Mouse (Mus musculus) heart, adult 2 months (tissue): ENCODE data around the gene Gpr142.

ENCODE experiments used
- CTCF ChIP-seq: fragments of 200-600 bp; IDR thresholded peaks from 2 replicates; pipeline ENCODE4 v1.8.1; 2022; ENCODE audit warnings: antibody characterized with exemption, mild to moderate bottlenecking, moderate library complexity
- POLR2A ChIP-seq: fragments of 200-500 bp; IDR thresholded peaks from 2 replicates; pipeline ENCODE4 v1.6.1; 2011; ENCODE audit warnings: mild to moderate bottlenecking, low read depth, low read length, control low read depth; ENCODE audit not compliant: insufficient read depth

DNA sequence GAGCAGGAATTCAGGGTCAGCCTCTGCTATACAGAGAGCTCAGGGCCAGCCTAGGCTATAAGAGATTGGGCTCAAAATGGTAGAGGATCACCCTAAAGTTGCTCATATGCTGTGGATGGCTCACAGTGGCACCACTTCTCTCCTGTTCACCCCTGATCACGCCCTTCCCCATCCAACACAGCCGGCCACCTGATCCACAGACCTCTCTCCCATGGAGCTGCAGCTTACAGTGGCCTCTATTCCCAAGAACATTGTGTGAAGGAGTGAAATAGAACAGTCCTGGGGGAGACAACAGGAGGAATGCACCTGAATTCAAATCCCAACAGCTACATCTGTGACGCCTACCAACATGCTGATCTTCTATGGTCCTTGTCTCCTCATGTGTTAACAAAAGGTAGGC is at the start of gene Gpr142:
- TF ChIP-seq CTCF (no peak), POLR2A (no peak)
